Mouse (Mus musculus) brain, embryonic 14.5 days (tissue): ENCODE measurements around the gene Lrig1. TPM values are rescaled to one million over a fixed set of nuclear protein-coding genes. Genes with fewer than 3 reads are reported as not detected.

ENCODE experiments used
- DNase-seq: peaks from one replicate; pipeline ENCODE4 v3.0.0-alpha.2; 2011; ENCODE audit warnings: low read depth
- CTCF ChIP-seq: fragments of 200-500 bp; IDR thresholded peaks from 2 replicates; pipeline ENCODE4 v1.5.1; 2012; ENCODE audit warnings: inconsistent platforms, mild to moderate bottlenecking, moderate library complexity, borderline replicate concordance; ENCODE audit not compliant: insufficient read depth, insufficient read length; ENCODE audit errors: extremely low read depth
- POLR2A ChIP-seq: fragments of 200-500 bp; IDR thresholded peaks from 2 replicates; pipeline ENCODE4 v1.6.1; 2012; ENCODE audit warnings: mild to moderate bottlenecking, inconsistent platforms, borderline replicate concordance; ENCODE audit not compliant: poor library complexity, insufficient read depth, insufficient read length, severe bottlenecking; ENCODE audit errors: extremely low read depth
- polyA plus RNA-seq: library from polyadenylated mRNA; depleted of rRNA; stranded (reverse); fragments of >200 nt; gene quantifications from 2 replicates; pipeline ENCODE4 v1.2.3, GENCODE M21; 2012

The Lrig1 gene
- polyA plus RNA-seq, 1 experiment, result 39.1 TPM

DNA sequence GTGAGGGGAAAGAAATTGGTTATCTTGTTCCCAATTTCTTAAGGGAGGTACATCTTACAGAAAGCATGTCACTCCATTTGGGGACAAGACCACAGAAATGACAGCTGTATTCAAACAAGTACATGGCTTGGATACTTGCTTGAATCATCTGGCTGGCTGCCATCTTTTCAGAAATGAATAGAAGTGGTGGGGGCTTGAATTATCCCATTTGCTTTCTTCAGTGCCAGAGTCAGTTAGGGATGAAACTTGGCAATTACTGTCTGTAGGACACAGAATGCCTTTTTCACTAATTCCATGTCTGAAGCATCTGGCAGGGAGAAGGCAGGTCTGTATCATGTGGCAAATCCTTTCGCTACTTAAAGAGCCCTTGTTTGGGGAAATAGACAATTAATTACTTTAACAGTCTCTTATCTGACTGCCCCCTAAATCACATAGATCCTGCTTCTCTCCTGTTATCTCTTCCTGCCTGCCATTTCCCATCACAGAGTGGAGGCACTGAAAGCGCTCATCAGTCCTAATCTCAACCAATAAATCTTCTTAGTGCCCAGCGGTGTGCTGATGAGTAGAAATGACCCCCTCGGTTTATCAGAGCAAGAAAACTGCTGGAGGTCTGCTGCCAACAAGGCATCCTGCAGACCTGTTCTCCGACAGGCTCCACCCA is 44.0 kb downstream of the Lrig1 start:
- TF ChIP-seq CTCF, result no peak
- no peak for TF ChIP-seq POLR2A
- peak; percentile 90 for DNase-seq

DNA sequence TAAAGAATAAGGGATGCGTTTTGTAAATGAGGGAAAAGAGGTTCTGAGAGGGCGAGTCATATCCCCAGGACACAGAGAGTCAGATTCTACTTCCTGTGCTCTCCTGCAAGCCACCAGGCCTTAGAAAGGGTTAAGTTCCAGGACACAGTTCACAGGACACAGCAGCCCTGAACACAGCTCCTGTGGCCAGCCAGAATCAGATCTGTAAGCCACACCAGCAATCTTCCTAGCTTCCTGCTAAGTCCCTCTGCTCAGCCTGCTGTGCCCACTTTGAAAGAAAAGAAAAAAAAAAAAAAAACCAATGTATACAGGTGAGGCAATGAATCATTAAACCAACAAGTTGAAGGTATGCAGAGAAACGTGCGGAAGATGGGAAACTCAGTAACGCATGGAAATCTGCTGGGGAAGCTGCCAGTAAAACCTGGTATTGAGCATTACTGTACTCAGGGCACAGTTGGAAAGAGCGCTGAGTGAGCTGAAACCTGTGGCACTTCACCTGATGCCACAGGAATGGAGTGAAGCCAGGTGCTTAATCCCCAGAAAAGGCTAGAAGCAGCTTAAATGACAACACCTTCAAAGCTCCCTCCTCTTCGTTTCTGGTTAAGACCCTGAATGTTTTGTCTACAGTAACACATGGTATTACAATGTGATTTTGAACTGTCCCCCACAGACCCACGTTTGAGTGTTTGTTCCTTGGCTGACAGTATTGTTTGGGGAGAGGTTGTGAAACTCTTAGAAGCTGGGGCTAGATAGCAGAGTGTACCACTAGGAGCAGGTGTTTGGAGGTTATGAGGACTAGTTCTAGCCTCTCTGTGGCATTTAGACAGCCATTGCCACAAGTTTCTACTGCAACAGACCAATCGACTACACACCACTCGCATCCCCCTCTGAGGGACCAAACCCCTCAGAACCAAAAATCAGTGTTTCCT is 46.3 kb downstream of the Lrig1 start:
- DNase-seq, result no peak
- no peak for TF ChIP-seq POLR2A

DNA sequence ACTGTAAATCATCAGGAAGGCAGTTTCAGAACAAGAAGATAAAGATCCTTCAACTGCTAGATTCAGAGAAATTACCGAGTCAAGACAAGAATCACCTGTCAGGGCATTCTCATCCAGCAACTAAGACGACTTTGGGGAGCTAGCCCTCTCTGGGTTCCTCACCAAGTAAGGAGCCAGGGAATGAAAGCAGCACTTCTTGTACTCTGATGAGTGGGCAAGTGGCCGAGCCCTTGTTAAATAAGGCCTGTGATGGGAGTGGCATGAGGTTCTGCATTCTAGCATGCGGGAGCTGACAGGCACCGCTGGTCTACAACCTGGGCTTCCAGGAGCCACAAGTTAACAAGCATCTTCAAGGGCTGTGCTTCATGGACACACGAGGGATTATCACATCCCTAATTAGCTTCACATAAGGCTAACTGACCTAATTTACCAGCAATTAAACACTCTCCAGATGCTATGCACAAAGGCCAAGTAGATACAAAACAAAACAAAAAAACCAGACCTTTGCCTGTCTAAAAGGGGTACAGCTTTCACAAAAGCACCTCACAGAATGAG is 47.2 kb downstream of the Lrig1 start:
- peak; percentile 53 for DNase-seq
- TF ChIP-seq CTCF, result no peak
- no peak for TF ChIP-seq POLR2A

DNA sequence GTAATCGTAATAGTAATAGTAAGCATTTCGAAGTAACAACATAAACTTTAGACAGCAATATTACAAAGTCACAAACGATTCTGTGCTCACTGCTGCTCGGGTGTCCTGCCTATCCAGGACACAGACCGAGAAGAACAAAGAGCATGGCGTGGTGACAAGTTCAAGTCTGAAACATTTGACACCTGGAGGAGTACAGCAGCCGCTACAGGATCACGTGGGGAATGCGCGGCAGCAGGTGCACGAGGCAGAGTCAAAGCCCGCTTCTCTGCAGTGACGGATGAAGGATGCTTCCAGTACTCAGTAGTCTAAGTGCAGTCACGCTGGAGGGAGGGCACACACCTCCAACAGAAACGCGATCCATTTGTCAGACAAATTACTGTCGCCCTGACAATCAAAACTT is 48.4 kb downstream of the Lrig1 start:
- no peak for DNase-seq
- TF ChIP-seq CTCF (no peak), POLR2A (no peak)

DNA sequence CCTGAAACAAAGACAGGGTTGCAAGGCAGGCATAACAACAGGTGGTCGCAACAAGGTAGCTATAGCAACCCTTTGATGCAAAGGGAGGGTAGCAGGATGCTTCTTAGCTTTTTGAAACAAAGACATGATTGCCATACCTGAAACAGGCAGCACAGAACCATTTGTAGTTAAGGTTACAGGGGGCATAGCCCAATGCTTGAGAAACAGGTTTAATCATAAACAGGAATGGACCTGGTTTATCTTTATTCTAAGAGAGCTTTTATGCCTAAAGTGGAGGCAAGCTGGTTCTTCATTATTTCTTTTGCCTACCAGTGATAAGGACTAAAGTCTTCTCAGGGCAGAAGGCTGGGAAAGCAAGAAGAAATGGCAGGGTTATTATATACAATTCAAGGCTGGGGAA is 50.3 kb downstream of the Lrig1 start:
- no peak for DNase-seq
- TF ChIP-seq CTCF (no peak), POLR2A (no peak)

DNA sequence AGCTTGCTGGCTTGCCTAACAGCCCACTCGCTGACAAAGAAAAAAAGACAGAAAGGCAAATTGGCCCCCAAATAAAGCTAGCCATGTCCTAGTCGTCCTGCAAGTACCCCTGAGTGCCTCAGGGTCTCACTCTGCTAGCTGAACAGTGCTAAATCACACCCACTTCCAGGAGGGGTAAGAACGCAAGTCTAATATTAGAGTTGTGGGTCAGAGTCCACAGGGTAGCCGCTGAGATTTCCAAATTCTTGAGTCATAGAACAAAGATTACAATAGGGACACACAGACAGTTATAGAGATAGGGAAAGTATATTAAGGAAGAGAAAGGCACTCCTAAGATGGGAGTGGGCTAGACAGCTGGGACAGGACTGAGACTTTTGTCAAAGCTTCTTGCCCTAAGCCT is 51.5 kb downstream of the Lrig1 start:
- TF ChIP-seq POLR2A, result no peak
- no peak for TF ChIP-seq CTCF
- no peak for DNase-seq

DNA sequence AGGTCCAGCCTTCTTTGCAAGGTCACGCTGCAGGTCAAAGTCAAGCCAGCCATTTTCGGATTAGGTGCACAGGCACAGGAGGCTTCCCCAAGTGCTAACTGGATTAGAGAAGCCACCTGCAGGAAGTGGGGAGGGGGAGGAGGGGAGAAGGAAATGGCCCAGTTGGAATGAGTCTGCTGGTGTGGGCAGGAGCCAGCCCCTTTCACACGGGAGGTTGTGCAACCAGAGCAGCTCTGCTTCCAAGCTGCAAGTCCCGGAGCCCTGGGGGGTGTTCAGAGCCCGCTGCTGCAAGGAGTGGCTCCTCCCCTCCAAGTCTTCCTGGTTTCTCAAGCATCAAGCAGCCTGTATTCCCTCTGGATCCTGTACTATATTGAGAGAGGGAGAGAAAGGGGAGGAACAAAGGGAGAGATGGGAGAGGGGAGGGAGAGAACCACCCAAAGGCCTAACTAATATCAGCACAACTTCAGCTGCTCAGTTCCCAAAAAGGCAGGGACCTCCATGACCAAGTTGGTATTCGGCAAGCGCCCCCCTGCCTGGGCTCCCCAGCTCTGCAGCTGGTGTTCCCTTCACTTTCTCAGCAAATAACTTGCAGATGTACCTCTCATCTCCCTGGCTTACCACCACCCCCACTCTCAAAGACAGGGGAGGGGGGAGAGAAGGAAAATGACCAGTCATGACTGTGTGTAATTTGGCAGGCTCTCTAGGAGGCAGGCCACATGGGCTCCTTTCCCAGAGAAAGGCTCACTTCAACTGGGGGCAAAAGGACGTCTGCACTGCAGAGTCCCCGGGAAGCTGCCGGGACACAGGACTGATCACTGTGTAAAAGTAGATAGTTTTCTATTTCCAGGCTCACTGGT is 52.2 kb downstream of the Lrig1 start:
- TF ChIP-seq CTCF (no peak), POLR2A (no peak)

DNA sequence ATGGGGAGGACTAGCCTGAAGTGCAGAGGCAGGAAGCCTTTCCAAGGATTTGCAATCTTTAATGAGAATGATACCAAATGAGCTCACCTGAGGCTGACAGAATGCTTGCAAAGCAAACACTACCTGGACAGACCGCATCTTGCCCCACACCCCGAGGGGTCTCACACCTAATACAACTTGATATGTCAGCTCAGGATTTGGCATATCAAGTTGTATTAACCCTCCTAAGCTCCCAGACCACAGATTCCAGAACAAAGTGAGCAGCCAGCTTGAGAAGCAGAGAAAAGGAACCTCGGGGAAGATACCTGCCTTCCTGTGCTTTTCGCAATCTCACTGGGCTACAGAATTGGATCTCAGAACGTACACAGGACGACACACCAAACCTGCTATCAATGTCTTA is 53.1 kb downstream of the Lrig1 start:
- DNase-seq, result no peak

More for the DNA sequence above, 52.2 kb downstream of the Lrig1 start:
- peak; percentile 83 for DNase-seq

DNA sequence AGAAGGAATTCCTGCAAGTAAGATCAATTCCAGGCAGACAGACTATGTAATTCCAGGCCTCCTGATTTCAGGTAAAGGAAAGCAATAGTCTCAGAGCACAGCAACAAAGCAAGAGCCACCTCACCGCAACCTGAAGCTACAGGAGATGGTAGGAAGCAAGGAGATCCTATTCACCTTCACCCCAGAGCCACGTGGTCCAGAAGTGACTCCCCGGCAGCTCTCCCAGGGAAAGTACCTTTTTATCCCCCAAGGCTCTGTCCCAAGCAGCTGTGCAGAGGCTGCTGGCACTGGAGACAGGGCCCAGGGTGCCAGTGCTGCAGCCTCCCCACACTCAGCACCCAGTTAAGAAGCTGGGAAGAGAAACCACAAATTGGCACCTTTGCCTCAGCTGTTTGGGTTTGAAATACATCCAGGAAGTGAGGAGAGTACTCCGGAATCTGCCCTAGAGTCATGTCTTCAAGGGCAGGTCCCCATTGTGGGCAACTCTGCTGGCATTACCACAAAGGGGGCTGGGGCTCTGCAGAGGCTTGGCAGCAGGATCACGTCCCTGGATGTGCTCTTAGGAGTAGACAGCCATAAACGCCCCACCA is 53.6 kb downstream of the Lrig1 start:
- TF ChIP-seq CTCF, result no peak
- no peak for TF ChIP-seq POLR2A
- no peak for DNase-seq

More for the DNA sequence above, 53.1 kb downstream of the Lrig1 start:
- TF ChIP-seq POLR2A (no peak), CTCF (no peak)

DNA sequence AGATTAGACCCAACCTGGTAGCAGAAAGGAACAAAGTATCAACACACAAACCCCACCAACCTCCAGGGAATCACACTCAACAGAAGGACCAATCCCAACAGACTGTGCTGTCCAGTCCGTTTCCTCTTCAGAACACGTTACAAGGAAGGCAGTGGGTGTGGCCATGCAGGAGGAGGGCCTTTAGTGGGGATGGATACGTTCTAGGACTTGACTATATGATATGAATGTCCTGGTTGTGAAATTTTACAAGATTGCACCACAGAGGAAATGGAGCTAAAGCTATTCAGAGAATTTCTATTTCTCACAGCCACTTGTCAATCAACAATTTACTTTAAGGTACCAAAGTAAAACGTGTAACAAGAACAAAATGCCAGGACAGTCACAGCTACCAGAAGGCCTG is 54.2 kb downstream of the Lrig1 start:
- TF ChIP-seq POLR2A (no peak), CTCF (no peak)
- no peak for DNase-seq

DNA sequence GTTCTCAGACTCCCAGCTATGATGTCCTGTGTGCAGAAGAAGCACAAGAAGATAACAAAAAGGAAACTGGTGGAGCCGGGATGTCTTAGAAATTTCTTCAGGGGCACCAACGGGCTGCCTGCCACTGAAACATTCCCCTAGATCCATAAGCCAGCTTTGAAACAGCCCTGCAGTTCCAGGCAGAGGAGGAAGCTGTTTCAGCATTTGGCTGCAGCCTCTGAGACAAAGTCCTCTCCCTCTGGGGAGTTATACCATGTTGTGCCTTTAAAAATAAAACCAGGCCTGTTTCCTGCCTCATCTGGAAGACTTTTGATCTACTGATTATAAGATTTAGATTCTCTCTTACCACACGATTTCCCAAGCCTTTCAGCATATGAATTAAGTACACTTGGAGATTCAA is 55.3 kb downstream of the Lrig1 start:
- no peak for DNase-seq
- TF ChIP-seq POLR2A (no peak), CTCF (no peak)

DNA sequence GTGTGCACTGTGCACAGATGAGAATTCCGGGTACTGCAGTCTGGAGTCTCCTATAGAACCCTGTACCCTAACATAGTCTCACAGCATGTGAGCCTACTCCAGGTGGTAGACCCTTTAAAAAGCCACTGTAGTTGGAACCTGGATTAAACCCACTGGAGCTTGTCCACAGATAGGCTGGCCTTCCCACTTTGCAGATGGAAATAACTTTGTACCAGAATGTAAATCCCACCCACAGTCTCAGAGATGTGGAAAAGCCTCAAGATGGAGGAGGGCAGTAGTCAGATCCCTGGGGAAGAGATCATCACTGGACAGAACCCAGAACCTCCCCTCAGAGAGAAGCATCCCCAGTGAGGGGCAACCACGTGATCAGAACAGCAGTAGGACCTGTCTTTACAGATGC is 56.0 kb downstream of the Lrig1 start:
- TF ChIP-seq CTCF (no peak), POLR2A (no peak)

More for the DNA sequence above, 56.0 kb downstream of the Lrig1 start:
- no peak for DNase-seq
